Mouse (Mus musculus): ENCODE results near the gene Dst. TPM values are rescaled to one million over a fixed set of nuclear protein-coding genes. Genes with fewer than 3 reads are reported as not detected.

The Dst gene
- total and polyA plus RNA-seq, 3 experiments, result 9.1 to 28.0 (median 20.5) TPM

GRCm38 (mm10) chr1:34188721-34189236 is 280.8 kb downstream of the Dst start:
- Histone ChIP-seq H3K4me1 (ENCODE audit: control insufficient read depth in 1 of 2, insufficient read depth in 2 of 2) (no peaks in the 10 kb centered on the region), H3K9me3 (replicated peaks; ENCODE audit: low read length) (no peaks in the 10 kb centered on the region), H3K79me2 (replicated peaks; ENCODE audit: control insufficient read depth, extremely low read depth, insufficient read depth, poor library complexity, severe bottlenecking) (no peaks in the 10 kb centered on the region), H3K27ac (ENCODE audit: insufficient read depth, low read depth) (no peak overlapping the region), H3K4me3 (replicated peaks in 1 of 3; ENCODE audit: low read depth in 2 of 3, low read length in 2 of 3, poor library complexity in 1 of 3) (no peak overlapping the region), H3K36me3 (replicated peaks in 1 of 2; ENCODE audit: control insufficient read depth in 1 of 2, insufficient read depth in 1 of 2, low read length in 1 of 2) (peaks cover 0 to 72% of the 10 kb centered on the region in 2 experiments), H3K4me2 (ENCODE audit: insufficient read depth, low read depth, poor library complexity, severe bottlenecking) (no peak overlapping the region), H3K9ac (ENCODE audit: insufficient read depth, low read depth) (no peak overlapping the region), H3K27me3 (replicated peaks) (no peaks in the 10 kb centered on the region)
- dilution Hi-C loops (cut with MboI; ENCODE audit: extremely low pct_ligation_motif_present, extremely low pct_unique_long_range_greater_than_20kb, low sequenced_read_pairs) (no loop called here), in situ Hi-C loops (cut with MboI; ENCODE audit: low pct_ligation_motif_present, low pct_unique_long_range_greater_than_20kb, low sequenced_read_pairs) (no loop called here)
- DNase-seq (ENCODE audit: extremely low read depth), result no peak
- TF ChIP-seq JUND (conservative IDR thresholded peaks at IDR 0.05; ENCODE audit: low read depth, low read length), result no peak
- TF ChIP-seq POLR2A (IDR thresholded peaks at IDR 0.05; ENCODE audit: low read depth, low read length), result no peak
- no peak for TF ChIP-seq CTCF (conservative IDR thresholded peaks at IDR 0.05 in 1 of 2, IDR thresholded peaks at IDR 0.05 in 1 of 2; ENCODE audit: low read depth in 2 of 2, low read length in 2 of 2)
- no peak for TF ChIP-seq MAZ (IDR thresholded peaks at IDR 0.05; ENCODE audit: low read depth, low read length)
- TF ChIP-seq E2F4 (IDR thresholded peaks at IDR 0.05; ENCODE audit: insufficient replicate concordance, low read depth, low read length), result no peak
- TF ChIP-seq ELF1 (IDR thresholded peaks at IDR 0.05; ENCODE audit: low read depth, low read length), result no peak
- TF ChIP-seq ZKSCAN1 (IDR thresholded peaks at IDR 0.05; ENCODE audit: borderline replicate concordance, low read depth, low read length), result no peak
- TF ChIP-seq ZC3H11A (IDR thresholded peaks at IDR 0.05; ENCODE audit: low read depth, low read length), result no peak
- no peak for TF ChIP-seq JUN (IDR thresholded peaks at IDR 0.05; ENCODE audit: insufficient read depth, low read depth, low read length)
- TF ChIP-seq CHD1 (IDR thresholded peaks at IDR 0.05; ENCODE audit: low read depth, low read length), result no peak
- no peak for TF ChIP-seq IRF4 (IDR thresholded peaks at IDR 0.05; ENCODE audit: low read depth, low read length)
- no peak for TF ChIP-seq USF1 (IDR thresholded peaks at IDR 0.05; ENCODE audit: low read depth, low read length)
- no peak for TF ChIP-seq UBTF (IDR thresholded peaks at IDR 0.05; ENCODE audit: low read depth, low read length)

- no peak for DNase-seq (ENCODE audit: extremely low read depth)
- no peaks in the 10 kb centered on the region for H3K27me3 ChIP-seq (replicated peaks)
- H3K9me3 ChIP-seq (replicated peaks; ENCODE audit: low read length), result no peaks in the 10 kb centered on the region
- no peaks in the 10 kb centered on the region for H3K4me1 ChIP-seq (ENCODE audit: control insufficient read depth in 1 of 2, insufficient read depth in 2 of 2)
- no peak overlapping the region for H3K9ac ChIP-seq (ENCODE audit: insufficient read depth, low read depth)
- in situ Hi-C loops (cut with MboI; ENCODE audit: low pct_ligation_motif_present, low pct_unique_long_range_greater_than_20kb, low sequenced_read_pairs) (no loop called here), dilution Hi-C loops (cut with MboI; ENCODE audit: extremely low pct_ligation_motif_present, extremely low pct_unique_long_range_greater_than_20kb, low sequenced_read_pairs) (no loop called here)
- no peak overlapping the region for H3K4me2 ChIP-seq (ENCODE audit: insufficient read depth, low read depth, poor library complexity, severe bottlenecking)
- TF ChIP-seq RAD21 (IDR thresholded peaks at IDR 0.05; ENCODE audit: low read depth, low read length) (no peak), KAT2A (IDR thresholded peaks at IDR 0.05; ENCODE audit: insufficient replicate concordance, low read length) (no peak), POLR2AphosphoS2 (IDR thresholded peaks at IDR 0.05; ENCODE audit: low read depth, low read length) (no peak), ZNF384 (IDR thresholded peaks at IDR 0.05; ENCODE audit: low read depth, low read length) (no peak), ZMIZ1 (IDR thresholded peaks at IDR 0.05; ENCODE audit: low read depth, low read length) (no peak), E2F4 (IDR thresholded peaks at IDR 0.05; ENCODE audit: insufficient replicate concordance, low read depth, low read length) (no peak), ZKSCAN1 (IDR thresholded peaks at IDR 0.05; ENCODE audit: borderline replicate concordance, low read depth, low read length) (no peak), IRF4 (IDR thresholded peaks at IDR 0.05; ENCODE audit: low read depth, low read length) (no peak)
- H3K27ac ChIP-seq (ENCODE audit: insufficient read depth, low read depth), result no peak overlapping the region
- peaks cover 0 to 73% of the 10 kb centered on the region in 2 experiments for H3K36me3 ChIP-seq (replicated peaks in 1 of 2; ENCODE audit: control insufficient read depth in 1 of 2, insufficient read depth in 1 of 2, low read length in 1 of 2)
- no peaks in the 10 kb centered on the region for H3K79me2 ChIP-seq (replicated peaks; ENCODE audit: control insufficient read depth, extremely low read depth, insufficient read depth, poor library complexity, severe bottlenecking)
- H3K4me3 ChIP-seq (replicated peaks in 1 of 3; ENCODE audit: low read depth in 2 of 3, low read length in 2 of 3, poor library complexity in 1 of 3), result no peak overlapping the region
Measured at GRCm38 (mm10) chr1:34189318-34189717, 281.3 kb downstream of the Dst start.
